Mouse (Mus musculus) frontal cortex, postnatal 25 days (tissue): ENCODE results near the gene Zfp292.

Source experiments
- DNase-seq, 2 experiments: peaks; one replicate each; pipeline ENCODE4 v3.0.0; 2022; ENCODE audit warnings: low spot score in 2 of 2

Zfp292 gene

GRCm38 (mm10) chr4:34883366-34884029, 738 bp upstream of the Zfp292 start:
- DNase-seq: no peak

GRCm38 (mm10) chr4:34882291-34882769, 430 bp downstream of the Zfp292 start:
- DNase-seq: peak; percentile 37 to 38

- DNase-seq: no peak
Measured at GRCm38 (mm10) chr4:34881851-34882250, 909 bp downstream of the Zfp292 start.

GRCm38 (mm10) chr4:34880921-34881650, 1.7 kb downstream of the Zfp292 start:
- no peak for DNase-seq

- no peak for DNase-seq
Measured at GRCm38 (mm10) chr4:34874234-34874633, 8.5 kb downstream of the Zfp292 start.

GRCm38 (mm10) chr4:34872896-34873495, 9.8 kb downstream of the Zfp292 start:
- DNase-seq: no peak

- no peak for DNase-seq
Measured at GRCm38 (mm10) chr4:34869813-34870212, 12.9 kb downstream of the Zfp292 start.

GRCm38 (mm10) chr4:34861438-34861837, 21.3 kb downstream of the Zfp292 start:
- DNase-seq: no peak

GRCm38 (mm10) chr4:34859416-34859815, 23.3 kb downstream of the Zfp292 start:
- DNase-seq: no peak

- no peak for DNase-seq
Measured at GRCm38 (mm10) chr4:34858903-34859302, 23.9 kb downstream of the Zfp292 start.

GRCm38 (mm10) chr4:34855966-34856365, 26.8 kb downstream of the Zfp292 start:
- no peak for DNase-seq

- DNase-seq: no peak
Measured at GRCm38 (mm10) chr4:34852051-34852450, 30.7 kb downstream of the Zfp292 start.

GRCm38 (mm10) chr4:34850156-34850555, 32.6 kb downstream of the Zfp292 start:
- no peak for DNase-seq

- no peak for DNase-seq
Measured at GRCm38 (mm10) chr4:34847679-34848309, 35.0 kb downstream of the Zfp292 start.

GRCm38 (mm10) chr4:34843839-34844238, 38.9 kb downstream of the Zfp292 start:
- DNase-seq: no peak

GRCm38 (mm10) chr4:34842826-34843225, 39.9 kb downstream of the Zfp292 start:
- DNase-seq: no peak

GRCm38 (mm10) chr4:34831496-34831895, 51.3 kb downstream of the Zfp292 start:
- no peak for DNase-seq

GRCm38 (mm10) chr4:34829456-34829855, 53.3 kb downstream of the Zfp292 start:
- DNase-seq: no peak

- no peak for DNase-seq
Measured at GRCm38 (mm10) chr4:34823901-34824300, 58.9 kb downstream of the Zfp292 start.

- DNase-seq: no peak
Measured at GRCm38 (mm10) chr4:34819904-34820303, 62.9 kb downstream of the Zfp292 start.

- no peak for DNase-seq
Measured at GRCm38 (mm10) chr4:34801166-34802034, 81.4 kb downstream of the Zfp292 start.
